Mouse (Mus musculus) regulatory T cell (primary cell): ENCODE measurements around the gene Dzip1l.

Experiments
- in situ Hi-C: fragments of 300-600 bp; cut with MboI, MseI; formaldehyde crosslinking; loops from one replicate; pipeline ENCODE4 v1.15.1; 2025; ENCODE audit warnings: high pct_unique_total_duplicates

The Dzip1l gene

GRCm38 (mm10) chr9:99646102-99646501 lies 16.8 kb downstream of the Dzip1l start:
- in situ Hi-C loops, result no loop called here

GRCm38 (mm10) chr9:99660756-99661155 lies 31.5 kb downstream of the Dzip1l start:
- in situ Hi-C loops, result loop anchor here (5.0 kb wide), 1 partner anchor 188 kb away; no protein-coding TSS in a partner anchor

GRCm38 (mm10) chr9:99661606-99662166 lies 32.4 kb downstream of the Dzip1l start:
- in situ Hi-C loops, result loop anchor here (5.0 kb wide), 1 partner anchor 189 kb away; no protein-coding TSS in a partner anchor

GRCm38 (mm10) chr9:99662406-99662805 lies 33.1 kb downstream of the Dzip1l start:
- in situ Hi-C loops, result loop anchor here (5.0 kb wide), 1 partner anchor 190 kb away; no protein-coding TSS in a partner anchor

GRCm38 (mm10) chr9:99662887-99663286 lies 33.6 kb downstream of the Dzip1l start:
- in situ Hi-C loops, result loop anchor here (5.0 kb wide), 1 partner anchor 191 kb away; no protein-coding TSS in a partner anchor

- in situ Hi-C loops, result no loop called here
Observed at GRCm38 (mm10) chr9:99667596-99667995, 38.3 kb downstream of the Dzip1l start.

- in situ Hi-C loops, result no loop called here
Observed at GRCm38 (mm10) chr9:99671603-99672002, 42.3 kb downstream of the Dzip1l start.

GRCm38 (mm10) chr9:99675714-99676113 lies 46.4 kb downstream of the Dzip1l start:
- in situ Hi-C loops, result no loop called here

GRCm38 (mm10) chr9:99681980-99682570 lies 52.8 kb downstream of the Dzip1l start:
- in situ Hi-C loops, result no loop called here

GRCm38 (mm10) chr9:99685061-99685521 lies 55.8 kb downstream of the Dzip1l start:
- in situ Hi-C loops, result no loop called here

- in situ Hi-C loops, result no loop called here
Observed at GRCm38 (mm10) chr9:99685536-99686231, 56.4 kb downstream of the Dzip1l start.

- in situ Hi-C loops, result no loop called here
Observed at GRCm38 (mm10) chr9:99689796-99690195, 60.5 kb downstream of the Dzip1l start.

- in situ Hi-C loops, result no loop called here
Observed at GRCm38 (mm10) chr9:99690386-99690785, 61.1 kb downstream of the Dzip1l start.

GRCm38 (mm10) chr9:99694961-99695360 lies 65.7 kb downstream of the Dzip1l start:
- in situ Hi-C loops, result no loop called here

- in situ Hi-C loops, result no loop called here
Observed at GRCm38 (mm10) chr9:99699752-99700389, 70.6 kb downstream of the Dzip1l start.

GRCm38 (mm10) chr9:99701187-99701586 lies 71.9 kb downstream of the Dzip1l start:
- in situ Hi-C loops, result no loop called here

GRCm38 (mm10) chr9:99702215-99702614 lies 72.9 kb downstream of the Dzip1l start:
- in situ Hi-C loops, result no loop called here

GRCm38 (mm10) chr9:99703711-99704110 lies 74.4 kb downstream of the Dzip1l start:
- in situ Hi-C loops, result no loop called here

GRCm38 (mm10) chr9:99706264-99706663 lies 77.0 kb downstream of the Dzip1l start:
- in situ Hi-C loops, result no loop called here

- in situ Hi-C loops, result no loop called here
Observed at GRCm38 (mm10) chr9:99707425-99708126, 78.3 kb downstream of the Dzip1l start.

GRCm38 (mm10) chr9:99709588-99710248 lies 80.4 kb downstream of the Dzip1l start:
- in situ Hi-C loops, result no loop called here
